Mouse (Mus musculus) mouse trophoblast stem cell (cell line): ENCODE results near the gene Sergef.

ENCODE experiments used
- in situ Hi-C, 2 experiments: fragments of 300-500 bp; cut with MseI, MboI; formaldehyde crosslinking; loops; 2 replicates in 1 of 2; 3 replicates in 1 of 2; pipeline ENCODE4 v1.15.1; 2025

Sergef gene

DNA sequence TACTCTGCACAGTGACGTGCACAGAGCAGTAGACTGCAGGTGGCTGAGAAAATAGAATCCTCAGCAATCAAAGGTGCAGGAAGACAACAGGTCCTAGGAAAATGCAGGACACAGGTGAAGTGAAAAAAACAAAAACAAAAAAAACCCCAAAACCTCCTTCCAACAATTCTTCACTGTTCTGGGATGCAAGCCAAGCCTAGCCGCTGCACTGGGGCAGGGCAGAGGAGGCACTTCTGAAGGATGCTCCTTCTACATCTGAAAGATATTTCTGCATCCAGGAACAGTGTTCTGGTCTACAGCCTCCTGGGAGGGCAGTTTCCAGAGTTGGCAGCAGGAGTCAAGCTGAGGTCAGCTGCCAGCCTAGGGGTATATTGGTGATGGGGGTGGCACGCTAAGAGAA, 181.7 kb downstream of the Sergef start:
- in situ Hi-C loops = no loop called here

DNA sequence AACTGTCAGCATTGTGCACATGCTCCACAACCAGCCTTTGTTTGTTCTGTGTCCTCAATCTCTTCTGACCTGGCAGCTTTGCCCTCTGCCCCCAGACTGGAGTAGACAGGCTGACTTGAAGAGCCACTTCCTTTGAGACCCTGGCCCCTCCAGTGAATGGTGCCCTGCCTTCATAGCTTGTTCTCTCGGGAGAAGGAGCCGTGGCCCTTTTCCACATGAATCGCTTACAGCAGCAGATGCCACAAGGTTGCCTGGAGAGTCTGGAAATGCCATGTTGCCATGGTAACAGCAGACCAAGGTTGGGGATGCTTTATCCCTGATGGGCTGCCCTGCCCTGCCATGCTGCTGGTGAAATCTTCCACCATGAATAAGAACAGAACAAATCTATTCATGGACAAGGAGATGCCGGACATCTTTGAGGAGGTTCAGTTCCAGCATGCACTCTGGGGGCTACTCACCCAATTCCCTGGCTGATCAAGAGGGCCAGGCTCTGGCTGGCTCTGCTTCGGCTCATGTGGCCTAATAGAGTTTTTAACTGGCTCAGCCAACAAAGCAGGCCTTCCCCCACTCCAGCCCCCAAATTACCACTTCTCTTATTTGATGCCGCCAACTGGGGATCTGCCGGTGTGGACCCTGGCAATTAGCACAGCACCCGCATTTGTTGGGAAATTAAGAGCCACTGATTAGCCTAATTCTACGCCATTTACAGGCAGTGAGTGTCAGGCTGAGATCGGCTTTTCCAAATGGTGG, 185.5 kb downstream of the Sergef start:
- in situ Hi-C loops = no loop called here

DNA sequence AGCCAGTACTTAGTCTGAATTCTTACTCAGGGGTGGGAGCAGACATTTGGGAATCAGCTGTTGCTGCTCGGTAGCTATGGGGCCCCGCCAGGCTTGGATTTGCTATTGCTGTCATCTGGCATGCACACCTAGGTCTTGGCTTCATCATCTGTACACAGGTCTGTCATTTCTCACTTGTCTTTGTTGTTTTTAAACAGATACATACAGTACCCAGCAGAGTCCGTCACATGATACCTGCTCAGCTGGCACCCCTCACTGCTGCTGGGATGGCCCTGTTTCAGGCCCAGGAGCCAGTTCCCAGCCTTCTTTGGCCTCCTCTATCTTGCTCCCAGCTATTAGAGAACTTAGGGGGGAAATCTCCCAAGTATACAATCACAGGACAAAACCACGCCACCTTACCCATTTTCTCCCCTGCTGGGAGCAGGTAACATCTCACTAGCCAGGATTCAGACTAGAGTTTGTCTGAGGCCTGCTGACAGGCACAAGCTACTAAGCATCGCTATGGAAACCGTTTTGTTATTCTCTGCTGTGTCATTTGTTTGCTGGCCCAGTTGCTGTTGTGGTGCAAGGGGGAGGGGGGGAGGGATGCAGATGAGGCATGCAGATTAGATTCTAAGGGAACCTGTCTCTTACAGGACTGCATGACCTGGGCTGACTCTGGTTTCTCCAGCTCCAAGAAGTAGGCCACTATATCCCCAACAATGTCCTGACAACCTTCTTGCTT, 190.5 kb downstream of the Sergef start:
- in situ Hi-C loops = no loop called here

DNA sequence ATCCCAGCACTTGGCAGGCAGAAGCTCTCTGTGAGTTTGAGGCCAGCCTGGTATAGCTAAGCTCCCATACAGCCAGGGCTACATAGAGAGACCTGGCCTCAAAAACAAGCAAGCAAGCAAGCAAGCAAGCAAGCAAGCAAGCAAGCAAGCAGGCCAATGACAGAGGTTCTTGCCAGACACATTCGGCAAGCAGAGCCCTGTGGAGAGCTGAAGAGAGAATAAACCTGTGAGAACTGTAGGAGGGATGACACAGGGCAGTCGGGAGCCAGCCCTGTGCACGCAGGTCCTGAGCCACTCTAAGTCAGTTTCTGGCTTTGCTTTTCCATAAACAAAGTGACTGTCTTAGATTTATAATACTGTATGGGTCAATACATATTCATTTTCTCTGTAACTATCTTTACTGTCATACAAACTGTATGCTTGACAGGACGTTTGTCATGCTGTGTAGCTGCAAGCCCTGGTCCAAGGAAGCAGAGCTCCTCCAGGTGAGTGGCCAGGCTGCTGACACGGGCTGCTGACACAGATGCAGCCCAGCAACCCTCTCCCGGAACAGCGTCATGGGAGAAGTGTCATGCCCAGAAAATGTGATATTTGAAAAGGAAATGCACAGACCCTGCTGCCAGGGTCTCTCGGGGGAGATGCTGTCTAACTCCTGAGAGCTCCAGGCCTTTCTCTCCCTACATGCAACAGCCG, 192.0 kb downstream of the Sergef start:
- in situ Hi-C loops = no loop called here

DNA sequence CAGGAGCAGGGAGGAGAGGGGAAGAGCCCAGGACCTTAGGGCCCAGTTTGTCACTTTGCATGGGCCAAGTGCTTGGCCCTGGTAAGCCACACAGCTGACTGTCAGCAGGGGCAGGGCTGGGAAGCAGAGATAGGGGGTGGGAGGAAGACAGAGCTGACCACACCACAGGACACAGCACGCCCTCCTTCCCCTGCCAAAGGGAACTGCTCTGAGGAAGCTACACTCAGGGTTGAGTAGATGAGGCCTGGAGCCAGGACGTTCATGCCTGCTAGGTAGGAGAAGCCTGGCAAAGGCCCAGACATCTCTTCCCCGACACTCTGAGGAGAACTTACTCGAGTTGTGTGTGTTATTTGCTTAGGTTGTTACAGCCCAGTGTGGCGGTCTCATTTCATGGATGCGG, 193.7 kb downstream of the Sergef start:
- in situ Hi-C loops = no loop called here

DNA sequence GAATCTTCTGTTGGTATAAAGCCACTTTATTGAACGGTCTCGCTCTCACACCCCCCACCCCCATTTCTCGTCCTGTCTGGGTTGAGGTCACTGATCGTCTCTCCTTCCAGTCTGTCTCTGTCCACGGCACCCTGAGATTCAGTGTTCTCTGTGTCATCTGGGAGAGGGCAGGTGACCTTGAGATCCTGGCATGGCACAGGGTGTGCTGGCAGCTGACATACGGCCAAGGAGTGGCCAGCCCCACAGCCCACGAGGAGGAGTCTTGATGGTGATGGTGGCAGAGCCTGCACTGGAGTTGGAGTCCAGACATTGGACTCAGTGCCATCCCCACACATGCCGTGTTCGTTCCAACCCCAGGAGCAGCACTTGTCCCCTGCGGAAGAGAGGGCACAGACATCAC, 196.4 kb downstream of the Sergef start:
- in situ Hi-C loops = no loop called here

DNA sequence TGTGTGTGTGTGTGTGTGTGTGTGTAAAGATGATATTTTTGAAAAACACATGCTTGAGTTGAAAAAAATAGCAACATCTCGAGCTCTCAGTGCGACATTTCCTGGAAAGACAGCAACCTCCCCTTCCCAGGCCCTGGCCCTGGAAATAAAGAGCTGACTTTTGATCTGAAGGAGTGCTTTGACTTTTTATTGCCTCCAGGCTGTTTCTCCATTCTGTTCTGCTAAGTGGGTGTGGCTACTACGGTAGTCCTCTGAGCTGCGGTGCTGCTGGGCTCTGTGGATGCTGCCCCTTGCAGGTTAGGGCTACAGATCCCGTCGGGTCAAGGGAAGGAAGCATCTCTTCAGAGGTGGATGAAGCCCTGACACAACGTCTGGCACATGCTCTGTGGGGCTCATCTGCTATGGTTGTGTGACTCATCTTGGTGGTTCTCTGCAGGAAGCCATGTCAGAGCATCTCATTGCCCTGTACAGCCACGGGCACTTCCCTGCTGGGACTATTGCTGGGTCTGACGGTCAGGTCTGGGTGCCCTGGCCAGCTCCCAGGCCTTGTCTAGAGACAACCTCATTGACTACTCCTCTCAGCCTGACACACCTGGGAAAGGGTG, 201.0 kb downstream of the Sergef start:
- in situ Hi-C loops = no loop called here

DNA sequence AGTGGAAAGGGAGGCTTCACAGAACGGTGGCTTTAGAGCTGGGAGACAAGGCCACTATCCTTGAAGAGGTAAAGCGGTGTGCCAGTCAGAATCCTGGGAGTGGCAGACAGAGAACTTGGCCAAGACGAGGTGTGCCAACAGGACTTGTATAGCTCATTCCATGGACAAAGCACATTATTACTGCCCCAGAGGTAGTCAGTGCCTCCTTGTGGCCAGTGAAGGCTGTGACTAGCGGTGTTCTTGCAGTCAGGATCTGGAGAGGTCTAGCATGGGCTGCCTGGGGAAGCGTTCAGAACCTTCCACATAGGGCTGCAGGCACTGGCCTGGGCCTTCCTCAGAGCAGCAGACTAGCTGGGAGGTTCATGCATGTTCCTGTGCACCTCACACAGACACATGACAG, 203.8 kb downstream of the Sergef start:
- in situ Hi-C loops = no loop called here

DNA sequence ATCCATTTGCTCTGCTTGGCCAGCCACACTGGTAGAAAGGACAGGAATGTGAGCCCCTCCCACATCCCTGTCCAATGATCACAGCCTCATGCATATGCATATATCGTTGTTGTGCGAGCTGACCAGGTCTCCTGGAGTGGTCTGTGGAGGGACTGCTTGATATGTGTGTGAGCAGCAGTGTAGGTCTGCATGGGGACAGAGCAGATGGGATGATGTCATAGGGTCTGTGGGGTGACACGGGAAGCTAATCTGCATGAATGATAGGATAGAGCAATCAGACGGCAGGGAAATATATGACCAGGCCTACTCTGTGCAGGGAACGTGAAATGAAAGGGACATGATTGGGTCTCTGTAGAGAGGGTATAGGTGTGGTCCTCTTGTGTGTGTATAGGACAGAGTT, 205.7 kb downstream of the Sergef start:
- in situ Hi-C loops = no loop called here

DNA sequence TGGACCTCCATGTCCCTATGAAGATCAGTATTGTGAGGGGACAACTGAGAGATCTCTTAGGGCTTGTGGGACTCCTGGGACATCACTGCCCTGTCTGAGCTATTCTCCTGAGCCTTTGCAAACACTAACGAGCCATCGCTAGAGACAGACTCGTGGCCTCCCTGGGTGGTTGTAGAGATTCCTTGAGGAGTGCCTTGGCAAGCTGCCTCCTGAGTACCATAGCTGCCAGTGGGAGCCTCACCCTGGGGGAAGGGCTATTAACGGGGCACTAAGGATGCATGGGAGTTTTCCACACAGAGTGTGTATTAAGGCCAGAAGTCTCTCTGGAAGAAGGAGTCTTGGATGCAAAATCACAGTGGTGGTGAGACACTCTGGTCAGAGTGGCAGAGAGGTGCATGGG, 214.6 kb downstream of the Sergef start:
- in situ Hi-C loops = no loop called here

DNA sequence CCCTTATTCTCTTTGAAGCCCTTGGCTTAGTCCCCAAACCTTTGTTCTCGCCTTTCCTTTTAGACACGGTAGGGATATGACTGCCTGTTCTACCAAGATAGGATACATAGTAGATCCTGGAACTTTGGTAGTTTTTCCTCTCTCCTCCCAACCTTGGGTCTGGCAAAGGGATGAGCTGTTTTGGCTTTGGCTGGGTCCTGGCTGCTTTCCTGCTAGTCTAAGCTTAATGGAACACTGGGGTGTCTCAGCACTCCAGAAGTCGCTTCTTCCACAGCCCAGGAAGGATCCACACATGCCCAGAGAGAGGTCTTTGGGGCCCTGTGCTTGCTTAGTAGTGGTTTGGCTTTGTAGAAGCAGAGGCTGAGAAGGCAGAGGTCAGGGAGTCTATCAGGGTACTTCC, 215.7 kb downstream of the Sergef start:
- in situ Hi-C loops = no loop called here

DNA sequence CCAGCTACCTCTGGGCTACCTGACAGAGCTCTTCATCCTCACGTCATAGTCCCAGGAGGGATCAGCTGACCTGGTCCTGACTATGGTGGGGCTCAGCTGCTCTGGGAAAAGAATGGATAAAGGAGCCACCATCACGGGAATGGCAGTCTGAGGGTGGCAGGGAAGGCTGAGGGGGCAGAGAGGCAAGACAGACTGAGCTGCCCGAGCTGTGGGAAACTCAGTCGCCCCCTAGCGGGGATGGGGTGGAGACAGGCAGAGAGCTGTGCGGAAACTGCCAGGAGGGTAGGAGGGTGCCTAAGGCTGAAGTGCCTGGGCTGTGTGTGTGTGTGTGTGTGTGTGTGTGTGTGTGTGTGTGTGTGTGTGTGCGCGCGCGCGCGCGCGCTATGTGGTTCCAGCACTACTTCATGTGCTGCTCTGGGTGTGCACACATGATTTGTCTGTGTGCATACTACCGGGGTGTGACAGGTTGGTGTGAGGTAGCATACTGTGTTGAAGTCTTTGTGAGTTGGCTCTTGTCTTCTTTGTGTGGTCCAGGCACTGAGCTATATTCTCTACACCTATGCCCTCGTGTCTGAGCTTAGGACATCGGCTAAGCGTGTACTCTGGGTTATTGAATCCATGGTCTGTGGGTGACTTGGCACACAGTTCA, 216.7 kb downstream of the Sergef start:
- in situ Hi-C loops = no loop called here

DNA sequence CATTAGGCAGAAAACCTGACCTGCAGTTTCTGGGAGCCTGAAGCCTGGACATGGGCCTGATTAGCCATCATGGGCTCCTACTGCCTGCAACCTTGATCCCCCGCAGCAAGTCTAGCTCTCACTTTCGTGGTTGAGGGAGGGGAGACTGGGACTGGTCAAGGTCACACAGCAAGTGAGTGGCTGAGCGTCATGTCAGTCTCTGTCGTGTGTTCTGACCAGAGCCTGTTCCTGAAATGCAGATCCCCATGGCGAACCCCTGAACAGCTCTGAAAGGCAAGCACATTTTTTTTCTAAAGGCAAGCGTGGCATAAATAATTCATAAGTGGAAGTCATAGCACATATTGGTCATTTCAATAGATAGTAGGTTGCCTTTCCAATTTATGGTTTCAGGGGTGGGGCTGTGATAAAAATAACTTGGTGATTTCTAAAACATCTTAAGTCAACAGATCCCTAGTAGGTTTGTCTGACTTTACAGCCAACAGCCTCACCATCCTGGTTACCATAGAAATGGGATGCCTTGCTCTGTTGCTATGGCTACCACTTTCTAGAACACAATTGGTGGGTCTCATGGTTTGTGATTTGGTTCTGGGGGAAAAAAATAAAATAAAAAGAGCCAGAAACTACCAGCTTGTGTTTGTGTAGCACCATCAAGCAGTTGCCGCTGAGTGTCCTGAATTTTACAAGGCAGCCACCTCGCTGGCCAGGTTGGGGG, 217.4 kb downstream of the Sergef start:
- in situ Hi-C loops = no loop called here

DNA sequence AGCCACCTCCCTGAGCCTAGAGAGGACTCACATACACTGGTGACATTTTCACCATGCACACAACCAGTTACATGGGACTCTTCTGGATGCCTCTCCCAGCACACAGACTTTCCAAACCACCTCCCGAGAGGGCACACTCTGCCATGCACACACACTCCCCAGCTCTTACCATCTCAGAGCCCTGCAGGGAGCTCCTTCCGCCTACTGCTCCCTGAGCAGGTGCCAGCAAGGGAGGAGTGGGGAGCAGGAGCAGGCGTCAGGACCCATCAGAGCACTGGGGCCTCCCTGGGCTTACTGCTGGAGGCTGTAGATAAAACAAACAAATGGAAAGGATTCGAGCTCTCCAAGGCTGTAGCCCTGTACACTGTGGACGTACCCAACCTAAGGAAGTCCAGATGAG, 218.1 kb downstream of the Sergef start:
- in situ Hi-C loops = no loop called here

DNA sequence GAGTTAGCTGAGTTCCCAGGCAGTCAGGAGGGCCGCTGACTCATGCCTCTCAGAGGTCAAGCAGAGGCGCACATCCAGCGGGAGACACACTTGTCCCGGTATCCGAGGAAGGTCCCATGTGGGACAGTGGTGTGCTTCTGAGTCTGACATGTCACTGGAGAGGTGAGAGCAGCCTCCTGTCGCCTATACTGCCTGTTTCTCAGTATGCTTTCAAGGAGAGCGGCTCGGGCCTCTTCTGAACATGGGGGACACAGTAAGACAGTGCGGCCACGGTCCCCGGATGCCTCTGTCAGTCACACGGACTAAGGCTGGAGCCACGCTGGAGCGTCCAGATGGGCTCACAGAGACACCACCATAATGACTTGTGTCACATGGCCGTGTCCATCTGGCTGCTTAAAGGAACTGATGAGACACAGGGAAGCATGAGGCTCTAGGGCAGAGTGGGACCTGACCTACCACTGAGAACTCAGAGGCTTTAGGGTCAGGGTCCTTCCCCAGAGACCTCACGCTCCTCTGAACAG, 221.4 kb downstream of the Sergef start:
- in situ Hi-C loops = no loop called here

DNA sequence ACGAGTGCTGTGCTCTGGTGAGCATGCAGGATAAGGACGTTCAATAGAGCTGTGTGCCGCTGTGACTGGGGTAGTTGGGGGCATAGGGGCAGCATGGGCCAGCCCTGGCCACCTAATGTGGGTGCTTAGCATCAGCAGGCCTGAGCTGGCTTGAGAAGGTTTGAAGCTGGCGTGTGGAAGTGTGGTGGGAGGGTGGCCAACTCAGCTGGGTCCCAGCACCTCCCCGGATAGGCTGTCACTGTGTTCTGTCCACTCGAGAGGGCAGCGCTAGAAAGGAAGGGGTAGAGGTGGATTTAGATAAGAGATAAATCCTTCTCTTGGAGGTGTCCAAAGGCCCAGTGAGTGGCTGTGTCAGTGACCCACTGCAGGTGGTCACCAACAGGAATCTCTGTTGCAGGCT, 222.1 kb downstream of the Sergef start:
- in situ Hi-C loops = no loop called here

DNA sequence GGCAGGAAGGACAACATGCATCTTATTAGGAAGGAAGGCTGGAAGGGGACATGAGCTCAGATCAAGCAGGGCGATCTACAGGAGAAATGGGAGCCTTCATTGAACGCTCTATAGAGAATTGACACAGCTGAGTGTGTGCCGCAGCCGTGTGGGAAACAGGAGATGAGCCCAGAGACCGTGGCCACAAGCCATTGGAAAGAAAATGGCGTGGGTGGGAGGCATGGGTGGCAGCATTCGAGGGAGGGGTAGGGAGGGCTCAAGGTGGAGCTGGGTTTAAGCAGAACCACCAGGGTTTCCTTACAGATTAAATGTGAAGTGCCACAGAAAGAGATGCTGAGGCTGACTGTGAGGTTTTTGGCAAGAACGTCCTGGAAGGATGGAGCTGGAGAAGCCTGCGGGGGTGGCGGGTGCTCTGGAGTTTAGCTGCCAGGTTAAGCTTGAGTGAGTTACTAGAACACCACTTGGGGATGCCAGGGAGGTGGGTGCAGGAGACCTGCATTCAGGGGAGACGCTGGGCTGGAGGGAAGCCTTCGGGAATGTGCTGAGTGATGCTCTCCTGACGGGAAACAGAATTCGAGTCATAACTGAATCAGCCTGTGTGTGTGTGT, 223.7 kb downstream of the Sergef start:
- in situ Hi-C loops = no loop called here

DNA sequence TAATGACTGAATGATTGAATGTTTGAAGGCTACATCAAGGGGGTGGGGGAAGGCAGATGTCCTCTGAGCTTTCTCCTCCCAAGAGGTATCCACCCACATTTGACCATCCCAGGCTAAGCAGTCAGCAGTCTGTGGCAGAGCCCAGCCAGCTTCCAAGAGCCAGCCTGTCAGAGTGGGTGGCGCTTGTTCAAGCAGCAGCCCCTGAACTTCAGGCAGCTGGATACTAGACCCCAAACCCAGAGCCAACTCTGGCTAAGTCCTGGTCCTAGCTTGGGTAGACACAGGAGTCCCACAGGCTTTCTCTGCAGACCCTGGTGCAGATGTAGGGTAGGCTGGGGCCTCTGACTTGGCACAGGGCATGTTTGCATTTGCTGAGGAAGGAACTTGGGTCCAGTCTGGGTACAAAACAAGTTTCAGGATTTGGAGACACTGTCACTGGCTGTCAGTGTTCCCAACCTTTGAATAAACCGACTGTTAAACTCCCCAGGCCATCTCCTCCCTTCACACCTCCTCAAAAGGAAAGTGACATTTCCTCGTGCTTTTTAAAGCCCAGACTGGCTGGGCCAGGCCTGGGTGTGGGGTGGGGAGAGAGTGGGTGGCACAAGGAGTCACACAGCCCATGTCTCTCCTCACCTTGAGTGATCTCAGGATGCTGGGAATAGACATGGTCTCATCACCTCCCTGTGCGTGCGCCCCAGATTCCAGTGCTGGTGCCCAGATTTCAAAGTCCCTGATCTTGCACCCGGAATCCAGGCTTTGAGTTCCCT, 225.5 kb downstream of the Sergef start:
- in situ Hi-C loops = no loop called here

DNA sequence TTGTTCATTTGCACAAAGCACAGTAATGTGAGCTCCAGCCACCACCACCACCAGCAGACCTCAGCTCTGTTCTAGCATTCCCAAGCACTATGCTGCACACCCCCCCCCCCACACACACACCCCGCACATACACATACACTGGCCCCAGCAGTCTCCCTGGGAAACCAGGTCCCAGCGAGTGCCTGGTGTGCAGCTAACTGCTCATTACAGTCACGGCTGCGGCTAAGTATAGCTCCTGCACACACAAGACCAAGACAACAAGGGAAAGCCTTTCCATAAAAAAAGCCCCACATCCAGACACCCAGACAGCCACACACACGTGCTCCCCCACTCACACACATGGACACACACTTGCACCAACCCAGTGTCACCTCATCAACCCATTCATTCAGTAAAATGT, 226.8 kb downstream of the Sergef start:
- in situ Hi-C loops = no loop called here

DNA sequence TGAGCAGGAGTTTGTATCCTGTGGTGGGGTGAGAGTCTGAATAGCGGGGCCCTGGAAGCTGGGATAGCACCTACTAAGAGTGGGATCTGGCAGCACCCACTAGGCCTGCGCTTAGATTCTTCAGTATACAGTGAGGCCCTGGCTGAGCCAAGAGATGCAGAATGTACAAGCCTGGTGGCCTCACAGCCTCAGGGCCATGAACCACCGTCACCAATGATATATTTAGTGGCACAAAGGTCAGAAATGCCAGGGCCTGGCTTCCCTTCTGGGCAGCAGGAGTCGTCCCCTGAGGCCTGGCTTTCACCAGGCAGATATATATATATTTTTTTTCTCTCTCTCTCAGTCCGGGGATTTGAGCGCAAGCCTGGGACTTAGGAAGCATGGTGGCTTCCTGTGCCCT, 228.9 kb downstream of the Sergef start:
- in situ Hi-C loops = no loop called here
